Mouse (Mus musculus): Measurements from ENCODE around the gene Gm20388.

The Gm20388 gene

DNA sequence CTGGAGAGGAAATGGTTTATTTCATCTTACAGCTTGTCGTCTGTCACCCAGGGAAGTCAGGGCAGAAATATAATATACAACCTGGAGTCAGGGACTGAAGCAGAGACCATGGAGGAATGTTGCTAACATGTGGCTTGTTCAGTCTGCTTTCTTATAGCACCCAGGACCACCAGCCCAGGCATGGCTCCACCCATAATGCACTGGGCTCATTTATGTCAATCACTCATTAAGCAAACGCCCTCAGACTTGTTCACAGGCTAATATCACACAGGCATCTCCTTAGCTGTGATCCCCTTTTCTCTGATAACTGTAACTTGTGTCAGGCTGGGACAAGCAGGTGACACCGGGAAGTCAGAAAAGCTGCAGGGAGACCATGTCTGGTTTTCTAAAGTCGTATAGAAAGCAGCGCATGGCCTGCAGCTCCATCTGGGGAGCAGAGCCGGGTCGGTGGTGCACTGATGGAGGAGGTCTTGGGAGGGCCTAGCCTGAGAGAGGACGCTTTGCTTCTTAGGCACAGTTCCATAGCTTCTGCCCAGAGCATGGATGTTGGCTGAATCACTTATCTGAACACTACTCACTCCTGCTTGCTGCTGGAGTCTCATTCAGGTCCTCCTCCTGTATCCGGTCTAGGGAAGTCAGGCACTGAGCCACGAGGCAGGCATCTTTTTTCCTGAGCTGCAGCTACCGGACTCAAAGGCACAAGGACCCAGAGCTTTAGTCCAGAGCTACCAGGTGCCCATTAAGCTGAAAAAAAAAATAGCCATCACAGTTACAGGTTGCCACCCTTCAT lies 1252.5 kb downstream of the Gm20388 start:
- no peak for DNase-seq

GRCm38 (mm10) chr8:121164017-121164469 lies 1253.4 kb downstream of the Gm20388 start:
- DNase-seq, result peak; percentile 71 to 85

- DNase-seq, result no peak
These were observed 1257.4 kb downstream of the Gm20388 start for GRCm38 (mm10) chr8:121168033-121168432.

- DNase-seq, result no peak
These were observed 1259.5 kb downstream of the Gm20388 start for GRCm38 (mm10) chr8:121170116-121170515.

- DNase-seq, result peak; percentile 49 to 51
These were observed 1260.2 kb downstream of the Gm20388 start for GRCm38 (mm10) chr8:121170626-121171552.

DNA sequence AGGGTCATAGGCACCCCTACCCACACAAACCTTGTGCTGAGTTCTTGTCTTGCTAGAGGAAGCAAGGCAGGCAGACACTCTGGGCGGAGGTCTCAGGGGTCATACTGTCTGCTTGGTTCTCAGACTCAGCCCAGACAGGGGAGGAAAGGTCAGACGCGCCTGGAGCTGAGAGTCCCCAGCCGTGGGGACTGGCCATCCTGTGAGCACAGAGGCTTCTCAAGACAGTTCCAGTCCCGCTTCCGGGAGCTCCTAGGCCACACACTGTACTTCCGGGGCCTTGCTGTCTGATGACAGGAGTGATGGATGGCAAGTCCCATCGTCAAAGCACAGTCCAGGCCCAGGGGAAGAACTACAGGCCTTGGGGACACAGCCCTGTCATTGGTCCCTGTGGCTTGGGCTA lies 1261.9 kb downstream of the Gm20388 start:
- DNase-seq, result no peak

DNA sequence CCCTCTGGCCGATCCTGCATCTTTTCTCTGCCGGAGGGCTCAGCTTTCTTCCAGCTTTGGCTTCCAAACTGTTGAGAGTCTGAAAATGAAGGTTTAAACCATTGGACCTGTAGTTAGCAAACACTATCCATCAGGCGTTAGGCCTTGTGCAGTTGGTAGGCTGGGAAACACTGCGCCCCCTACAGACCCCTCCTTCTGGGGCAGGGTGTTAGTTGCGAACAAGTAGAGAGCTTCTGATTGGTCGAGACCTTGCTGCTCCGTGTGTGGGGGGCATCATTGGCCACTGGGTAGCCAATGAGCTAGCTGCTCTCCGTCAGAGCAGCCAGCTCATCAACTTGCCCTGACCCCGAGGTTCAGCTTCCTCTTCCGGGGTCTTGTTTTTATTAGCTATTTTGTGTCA lies 1263.5 kb downstream of the Gm20388 start:
- DNase-seq, result no peak

GRCm38 (mm10) chr8:121174721-121175539 lies 1264.3 kb downstream of the Gm20388 start:
- DNase-seq, result peak in 1 of 2 experiments; percentile 29

- peak in 1 of 2 experiments; percentile 18 for DNase-seq
These were observed 1265.0 kb downstream of the Gm20388 start for GRCm38 (mm10) chr8:121175540-121176090.

GRCm38 (mm10) chr8:121176291-121176690 lies 1265.7 kb downstream of the Gm20388 start:
- DNase-seq, result peak in 1 of 2 experiments; percentile 16

GRCm38 (mm10) chr8:121180474-121181284 lies 1270.0 kb downstream of the Gm20388 start:
- DNase-seq, result peak in 1 of 2 experiments; percentile 11

DNA sequence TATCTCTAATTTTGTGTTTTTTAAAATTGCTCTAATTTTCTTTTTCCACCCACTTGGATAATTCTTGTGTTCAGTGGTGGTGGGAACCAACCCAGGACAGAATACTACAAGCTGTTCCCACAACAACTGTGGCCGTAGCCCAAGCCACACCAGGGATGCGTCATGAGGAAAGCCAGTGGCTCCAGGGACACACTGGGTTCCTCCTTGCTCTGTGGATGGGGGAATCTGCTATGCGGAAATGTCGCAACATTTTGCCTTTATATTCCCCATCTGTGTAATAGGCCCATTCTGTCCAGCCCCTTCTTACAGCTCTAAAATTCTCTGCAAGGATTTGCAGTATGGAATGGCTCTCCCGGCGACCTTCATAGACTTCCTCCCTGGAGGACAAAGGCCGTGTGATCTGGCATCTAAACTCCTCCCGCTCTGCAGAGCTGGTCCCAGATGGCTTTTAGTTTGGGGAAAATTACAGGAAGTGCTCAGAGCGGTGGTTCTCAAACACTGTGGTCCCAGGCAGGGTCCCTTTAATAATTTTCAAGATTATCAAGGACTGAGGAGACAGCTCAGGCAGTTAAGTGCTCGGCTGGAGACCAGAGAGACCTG lies 1270.7 kb downstream of the Gm20388 start:
- peak in 1 of 2 experiments; percentile 26 for DNase-seq

GRCm38 (mm10) chr8:121187491-121188364 lies 1277.1 kb downstream of the Gm20388 start:
- DNase-seq, result peak; percentile 32 to 61

DNA sequence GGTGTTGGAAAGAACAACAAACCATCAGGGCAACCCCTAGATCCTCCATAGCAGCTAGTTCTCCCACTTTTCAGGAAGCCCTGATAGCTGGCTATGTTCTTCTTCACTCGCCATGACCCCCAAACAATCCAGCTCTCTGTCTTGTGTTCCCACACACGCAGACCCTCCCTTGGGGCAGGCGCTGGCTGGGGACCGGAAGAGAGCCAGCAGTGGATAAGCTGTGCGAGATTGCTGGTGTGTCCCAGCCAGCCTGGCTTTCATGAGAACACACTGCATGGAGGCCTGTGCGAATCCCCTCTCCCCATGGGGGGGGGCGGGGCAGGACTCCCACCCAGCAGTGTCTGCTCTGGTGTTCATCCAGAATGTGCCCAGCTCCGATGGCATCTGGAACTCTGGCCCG lies 1278.4 kb downstream of the Gm20388 start:
- DNase-seq, result peak in 1 of 2 experiments; percentile 64

DNA sequence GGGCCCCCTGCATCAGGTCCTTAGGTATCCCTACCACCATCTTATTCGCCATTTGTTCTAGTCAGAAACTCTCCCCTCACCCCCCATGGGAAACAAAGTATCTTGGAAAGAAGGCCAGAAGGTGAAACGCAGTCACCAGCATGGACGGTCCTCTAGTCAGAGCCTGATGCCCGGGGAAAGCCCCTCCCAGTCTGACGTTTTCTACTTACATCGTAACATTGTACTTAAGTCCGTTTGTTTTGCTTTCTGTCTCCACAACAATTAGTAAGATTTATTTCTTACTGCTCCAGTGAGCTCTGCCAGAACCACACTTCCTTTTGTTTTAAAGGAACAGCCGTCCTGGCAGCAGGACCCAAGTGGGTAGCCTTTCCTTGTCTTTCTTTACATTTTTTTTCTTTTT lies 1281.8 kb downstream of the Gm20388 start:
- peak in 1 of 2 experiments; percentile 35 for DNase-seq

GRCm38 (mm10) chr8:121195970-121196369 lies 1285.3 kb downstream of the Gm20388 start:
- no peak for DNase-seq

DNA sequence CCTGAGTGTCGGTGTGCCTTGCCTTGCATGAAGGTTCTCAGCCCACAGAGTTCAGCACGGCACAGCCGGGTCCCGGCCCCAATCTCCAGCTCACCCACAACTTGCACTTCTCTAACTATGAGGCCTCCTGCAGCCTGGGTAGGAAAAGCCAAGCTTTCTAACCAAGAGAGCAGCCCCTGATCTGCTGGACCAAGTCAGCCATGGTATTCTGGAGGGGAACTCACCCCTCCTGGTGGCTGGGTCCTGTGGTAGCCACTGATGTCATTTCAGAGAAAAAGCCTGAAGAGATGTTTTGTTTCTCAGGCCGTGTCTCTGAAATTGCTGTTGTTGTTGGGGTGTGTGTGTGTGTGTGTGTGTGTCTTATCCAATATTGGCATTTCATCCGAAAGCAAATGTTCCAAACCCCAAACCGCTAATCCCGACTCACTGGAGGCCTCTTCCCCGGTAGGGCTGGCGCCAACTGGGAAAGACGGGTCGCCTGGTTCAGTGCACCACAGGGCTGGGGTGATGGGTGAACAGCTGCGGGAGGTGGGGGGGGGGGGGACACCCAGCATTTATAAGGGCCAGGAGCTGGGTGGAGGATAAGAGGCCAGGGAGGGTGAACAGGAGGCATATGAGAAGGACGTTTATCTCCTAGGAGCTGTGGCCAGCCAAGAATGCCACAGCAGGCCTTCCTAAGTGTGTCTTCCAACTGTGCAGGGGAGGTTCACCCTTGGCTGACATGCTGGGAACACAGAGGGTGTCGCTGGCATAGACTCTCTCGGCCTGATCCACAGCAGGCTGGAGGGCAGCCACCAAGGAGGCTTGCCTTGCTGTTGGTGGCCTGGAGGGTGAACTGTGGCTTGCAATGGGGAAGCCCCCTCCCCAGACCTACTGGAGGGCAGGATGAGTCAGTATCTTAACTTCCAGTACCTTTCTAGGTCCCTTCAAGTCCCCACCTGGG lies 1286.4 kb downstream of the Gm20388 start:
- peak; percentile 35 to 69 for DNase-seq

DNA sequence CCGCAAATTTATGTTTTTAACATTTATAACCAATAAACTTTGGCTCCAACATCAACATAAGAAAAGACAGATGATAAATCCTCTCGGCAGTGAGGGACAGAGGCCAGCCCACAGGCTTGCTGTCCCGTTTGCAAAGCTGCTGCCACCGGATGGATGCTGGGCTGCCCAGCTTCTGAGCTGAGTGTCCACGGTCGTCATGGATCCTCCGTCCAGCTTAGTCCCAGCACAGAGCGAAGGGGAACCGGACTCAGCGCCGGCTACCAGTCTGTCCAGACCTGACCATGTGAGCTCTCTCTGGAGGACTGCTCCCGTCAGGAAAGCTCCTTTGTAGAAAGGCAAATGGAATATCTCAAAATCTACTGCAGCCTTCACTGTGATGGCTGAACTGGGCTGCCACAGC lies 1289.4 kb downstream of the Gm20388 start:
- no peak for DNase-seq

GRCm38 (mm10) chr8:121200979-121201378 lies 1290.3 kb downstream of the Gm20388 start:
- peak; percentile 53 to 67 for DNase-seq
